Mouse (Mus musculus): ENCODE data around the gene Invs. TPM values are rescaled to one million over a fixed set of nuclear protein-coding genes. Genes with fewer than 3 reads are reported as not detected.
"Not testable (repeated sequence)": the region's sequence is repeated elsewhere in the genome, so short reads cannot be mapped to it uniquely, and the experiment has no call there.

The Invs gene
- total RNA-seq, 4 experiments from 2014 or later, result 12.3 to 22.6 (median 17.1) TPM

GRCm38 (mm10) chr4:48328042-48328441 is 48.5 kb downstream of the Invs start:
- DNase-seq, result no peak

GRCm38 (mm10) chr4:48332453-48333051 is 53.0 kb downstream of the Invs start:
- DNase-seq, result peak; percentile 25

GRCm38 (mm10) chr4:48334927-48335763 is 55.6 kb downstream of the Invs start:
- no peak for DNase-seq

GRCm38 (mm10) chr4:48342705-48343104 is 63.1 kb downstream of the Invs start:
- no peak for DNase-seq

GRCm38 (mm10) chr4:48362367-48362766 is 82.8 kb downstream of the Invs start:
- DNase-seq, result no peak

GRCm38 (mm10) chr4:48371037-48371436 is 91.5 kb downstream of the Invs start:
- DNase-seq, result no peak

GRCm38 (mm10) chr4:48380940-48381339 is 101.4 kb downstream of the Invs start:
- peak; percentile 50 for DNase-seq

- DNase-seq, result peak; percentile 19
These were observed 102.9 kb downstream of the Invs start for GRCm38 (mm10) chr4:48382506-48382905.

GRCm38 (mm10) chr4:48396949-48397348 is 117.4 kb downstream of the Invs start:
- no peak for DNase-seq

GRCm38 (mm10) chr4:48403066-48403640 is 123.6 kb downstream of the Invs start:
- DNase-seq, result no peak

GRCm38 (mm10) chr4:48405724-48406491 is 126.3 kb downstream of the Invs start:
- DNase-seq, result not testable (repeated sequence)

GRCm38 (mm10) chr4:48407350-48408039 is 127.9 kb downstream of the Invs start:
- peak; percentile 31 for DNase-seq

- DNase-seq, result no peak
These were observed 133.9 kb downstream of the Invs start for GRCm38 (mm10) chr4:48413473-48413872.

GRCm38 (mm10) chr4:48415838-48416335 is 136.3 kb downstream of the Invs start:
- DNase-seq, result peak; percentile 19

GRCm38 (mm10) chr4:48418831-48419468 is 139.4 kb downstream of the Invs start:
- DNase-seq, result no peak

- no peak for DNase-seq
These were observed 143.1 kb downstream of the Invs start for GRCm38 (mm10) chr4:48422633-48423032.

- no peak for DNase-seq
These were observed 144.2 kb downstream of the Invs start for GRCm38 (mm10) chr4:48423738-48424137.

GRCm38 (mm10) chr4:48427413-48427812 is 147.9 kb downstream of the Invs start:
- DNase-seq, result no peak

- no peak for DNase-seq
These were observed 148.5 kb downstream of the Invs start for GRCm38 (mm10) chr4:48428054-48428453.

GRCm38 (mm10) chr4:48454106-48454773 is 174.7 kb downstream of the Invs start:
- DNase-seq, result no peak

- DNase-seq, result peak; percentile 48
These were observed 178.9 kb downstream of the Invs start for GRCm38 (mm10) chr4:48458436-48458835.
